Mouse (Mus musculus): ENCODE data around the gene Slc9a8. TPM values are rescaled to one million over a fixed set of nuclear protein-coding genes. Genes with fewer than 3 reads are reported as not detected.

The Slc9a8 gene
- polyA plus RNA-seq, 1 experiment from 2014 or later: 27.0 TPM

- H3K27ac ChIP-seq: no peak overlapping the region
- 82% methylated on average over 6 of the region's 6 CpGs for WGBS
- no peaks in the 10 kb centered on the region for H3K27me3 ChIP-seq
- H3K4me2 ChIP-seq: no peak overlapping the region
- H3K36me3 ChIP-seq: peaks cover 90% of the 10 kb centered on the region
- no peaks in the 10 kb centered on the region for H3K9me3 ChIP-seq
- H3K4me3 ChIP-seq (replicated peaks): no peak overlapping the region
- no peak overlapping the region for H3K9ac ChIP-seq (replicated peaks)
- ATAC-seq (ENCODE audit: insufficient number of reproducible peaks, insufficient read depth, low FRiP score, low TSS enrichment, low read depth): no peak
- H3K4me1 ChIP-seq (replicated peaks): no peaks in the 10 kb centered on the region
Measured at GRCm38 (mm10) chr2:167468444-167468843, 46.9 kb downstream of the Slc9a8 start.

GRCm38 (mm10) chr2:167470611-167471010 is 49.1 kb downstream of the Slc9a8 start:
- no peak overlapping the region for H3K4me2 ChIP-seq
- no peak overlapping the region for H3K4me3 ChIP-seq (replicated peaks)
- WGBS: 91% methylated on average over 3 of the region's 3 CpGs
- peaks cover 96% of the 10 kb centered on the region for H3K36me3 ChIP-seq
- H3K27ac ChIP-seq: no peak overlapping the region
- no peaks in the 10 kb centered on the region for H3K27me3 ChIP-seq
- no peak overlapping the region for H3K9ac ChIP-seq (replicated peaks)
- ATAC-seq (ENCODE audit: insufficient number of reproducible peaks, insufficient read depth, low FRiP score, low TSS enrichment, low read depth): no peak
- H3K4me1 ChIP-seq (replicated peaks): no peaks in the 10 kb centered on the region
- H3K9me3 ChIP-seq: no peaks in the 10 kb centered on the region

- Histone ChIP-seq H3K27me3 (no peaks in the 10 kb centered on the region), H3K27ac (no peak overlapping the region), H3K4me2 (no peak overlapping the region), H3K9ac (replicated peaks) (no peak overlapping the region), H3K9me3 (no peaks in the 10 kb centered on the region), H3K36me3 (peaks cover 90% of the 10 kb centered on the region), H3K4me3 (replicated peaks) (no peak overlapping the region), H3K4me1 (replicated peaks) (0 out of 2 replicates have a peak, but pooled peaks cover 7% of the 10 kb centered on the region)
- no peak for ATAC-seq (ENCODE audit: insufficient number of reproducible peaks, insufficient read depth, low FRiP score, low TSS enrichment, low read depth)
- WGBS: 88% methylated on average over 6 of the region's 6 CpGs
Measured at GRCm38 (mm10) chr2:167471585-167471984, 50.1 kb downstream of the Slc9a8 start.

- Histone ChIP-seq H3K4me1 (replicated peaks) (0 out of 2 replicates have a peak, but pooled peaks cover 9% of the 10 kb centered on the region), H3K27ac (no peak overlapping the region), H3K9me3 (no peaks in the 10 kb centered on the region), H3K4me2 (no peak overlapping the region), H3K36me3 (peaks cover 67% of the 10 kb centered on the region), H3K9ac (replicated peaks) (no peak overlapping the region), H3K27me3 (no peaks in the 10 kb centered on the region), H3K4me3 (replicated peaks) (no peak overlapping the region)
- WGBS: 83% methylated on average over 6 of the region's 6 CpGs
- ATAC-seq (ENCODE audit: insufficient number of reproducible peaks, insufficient read depth, low FRiP score, low TSS enrichment, low read depth): no peak
Measured at GRCm38 (mm10) chr2:167474218-167474617, 52.7 kb downstream of the Slc9a8 start.

- 85% methylated on average over 5 of the region's 5 CpGs for WGBS
- H3K4me2 ChIP-seq: no peak overlapping the region
- peaks cover 57% of the 10 kb centered on the region for H3K36me3 ChIP-seq
- H3K4me1 ChIP-seq (replicated peaks): 0 out of 2 replicates have a peak, but pooled peaks cover 9% of the 10 kb centered on the region
- no peak overlapping the region for H3K27ac ChIP-seq
- no peaks in the 10 kb centered on the region for H3K9me3 ChIP-seq
- ATAC-seq (ENCODE audit: insufficient number of reproducible peaks, insufficient read depth, low FRiP score, low TSS enrichment, low read depth): no peak
- no peak overlapping the region for H3K9ac ChIP-seq (replicated peaks)
- no peaks in the 10 kb centered on the region for H3K27me3 ChIP-seq
- H3K4me3 ChIP-seq (replicated peaks): no peak overlapping the region
Measured at GRCm38 (mm10) chr2:167475596-167475995, 54.1 kb downstream of the Slc9a8 start.

GRCm38 (mm10) chr2:167476200-167476688 is 54.7 kb downstream of the Slc9a8 start:
- Histone ChIP-seq H3K4me2 (no peak overlapping the region), H3K27ac (peak overlapping the region; percentile 37; the same call in 1 of the 2 replicates), H3K36me3 (peaks cover 56% of the 10 kb centered on the region), H3K27me3 (no peaks in the 10 kb centered on the region), H3K9me3 (no peaks in the 10 kb centered on the region), H3K9ac (replicated peaks) (no peak overlapping the region), H3K4me1 (replicated peaks) (0 out of 2 replicates have a peak, but pooled peaks cover 9% of the 10 kb centered on the region), H3K4me3 (replicated peaks) (no peak overlapping the region)
- WGBS: 52% methylated on average over 7 of the region's 7 CpGs
- ATAC-seq (ENCODE audit: insufficient number of reproducible peaks, insufficient read depth, low FRiP score, low TSS enrichment, low read depth): peak; percentile 48

GRCm38 (mm10) chr2:167476762-167477161 is 55.2 kb downstream of the Slc9a8 start:
- H3K9me3 ChIP-seq: no peaks in the 10 kb centered on the region
- H3K9ac ChIP-seq (replicated peaks): no peak overlapping the region
- no peaks in the 10 kb centered on the region for H3K27me3 ChIP-seq
- no peak for ATAC-seq (ENCODE audit: insufficient number of reproducible peaks, insufficient read depth, low FRiP score, low TSS enrichment, low read depth)
- no peak overlapping the region for H3K4me2 ChIP-seq
- peak overlapping the region; percentile 37; the same call in 1 of the 2 replicates for H3K27ac ChIP-seq
- no peak overlapping the region for H3K4me3 ChIP-seq (replicated peaks)
- 0 out of 2 replicates have a peak, but pooled peaks cover 9% of the 10 kb centered on the region for H3K4me1 ChIP-seq (replicated peaks)
- peaks cover 51% of the 10 kb centered on the region for H3K36me3 ChIP-seq
- WGBS: 80% methylated on average over 4 of the region's 4 CpGs

- Histone ChIP-seq H3K9ac (replicated peaks) (no peak overlapping the region), H3K9me3 (no peaks in the 10 kb centered on the region), H3K27ac (no peak overlapping the region), H3K27me3 (no peaks in the 10 kb centered on the region), H3K36me3 (peaks cover 49% of the 10 kb centered on the region), H3K4me3 (replicated peaks) (no peak overlapping the region), H3K4me1 (replicated peaks) (0 out of 2 replicates have a peak, but pooled peaks cover 9% of the 10 kb centered on the region), H3K4me2 (no peak overlapping the region)
- ATAC-seq (ENCODE audit: insufficient number of reproducible peaks, insufficient read depth, low FRiP score, low TSS enrichment, low read depth): no peak
- 32% methylated on average over 2 of the region's 2 CpGs for WGBS
Measured at GRCm38 (mm10) chr2:167478128-167478527, 56.6 kb downstream of the Slc9a8 start.

GRCm38 (mm10) chr2:167479501-167479900 is 58.0 kb downstream of the Slc9a8 start:
- Histone ChIP-seq H3K4me1 (replicated peaks) (0 out of 2 replicates have a peak, but pooled peaks cover 9% of the 10 kb centered on the region), H3K4me3 (replicated peaks) (no peak overlapping the region), H3K27ac (no peak overlapping the region), H3K9ac (replicated peaks) (no peak overlapping the region), H3K4me2 (no peak overlapping the region), H3K9me3 (no peaks in the 10 kb centered on the region), H3K27me3 (no peaks in the 10 kb centered on the region), H3K36me3 (peaks cover 49% of the 10 kb centered on the region)
- WGBS: 97% methylated on average over 1 of the region's 1 CpGs
- ATAC-seq (ENCODE audit: insufficient number of reproducible peaks, insufficient read depth, low FRiP score, low TSS enrichment, low read depth): no peak

- H3K4me1 ChIP-seq (replicated peaks): no peaks in the 10 kb centered on the region
- H3K36me3 ChIP-seq: peaks cover 61% of the 10 kb centered on the region
- WGBS: 94% methylated on average over 4 of the region's 4 CpGs
- no peak overlapping the region for H3K4me3 ChIP-seq (replicated peaks)
- H3K9ac ChIP-seq (replicated peaks): no peak overlapping the region
- H3K27me3 ChIP-seq: no peaks in the 10 kb centered on the region
- H3K9me3 ChIP-seq: no peaks in the 10 kb centered on the region
- no peak overlapping the region for H3K27ac ChIP-seq
- no peak for ATAC-seq (ENCODE audit: insufficient number of reproducible peaks, insufficient read depth, low FRiP score, low TSS enrichment, low read depth)
- no peak overlapping the region for H3K4me2 ChIP-seq
Measured at GRCm38 (mm10) chr2:167482681-167483080, 61.2 kb downstream of the Slc9a8 start.

GRCm38 (mm10) chr2:167483081-167483826 is 61.7 kb downstream of the Slc9a8 start:
- Histone ChIP-seq H3K27me3 (no peaks in the 10 kb centered on the region), H3K36me3 (peaks cover 62% of the 10 kb centered on the region), H3K4me1 (replicated peaks) (no peaks in the 10 kb centered on the region), H3K4me3 (replicated peaks) (no peak overlapping the region), H3K9me3 (no peaks in the 10 kb centered on the region), H3K4me2 (no peak overlapping the region), H3K9ac (replicated peaks) (no peak overlapping the region), H3K27ac (no peak overlapping the region)
- WGBS: 95% methylated on average over 27 of the region's 27 CpGs
- no peak for ATAC-seq (ENCODE audit: insufficient number of reproducible peaks, insufficient read depth, low FRiP score, low TSS enrichment, low read depth)

Measured in limb, embryonic 12.5 days (tissue).